Mouse (Mus musculus) cerebellum, adult 11-12 months (tissue): ENCODE measurements around the gene Cda.
"Not testable (repeated sequence)": the region's sequence is repeated elsewhere in the genome, so short reads cannot be mapped to it uniquely, and the experiment has no call there.

ENCODE experiments used
- DNase-seq: peaks from one replicate; pipeline ENCODE4 v3.0.0; 2022

Gene Cda

GRCm38 (mm10) chr4:138330264-138330671 lies 37.5 kb downstream of the Cda start:
- DNase-seq: no peak

GRCm38 (mm10) chr4:138327891-138328470 lies 39.8 kb downstream of the Cda start:
- DNase-seq: no peak

- DNase-seq: not testable (repeated sequence)
These were observed 40.6 kb downstream of the Cda start for GRCm38 (mm10) chr4:138327155-138327554.

GRCm38 (mm10) chr4:138326077-138326695 lies 41.6 kb downstream of the Cda start, which contains the start of gene Pink1:
Pink1 (minus strand) TSS chr4:138326307.
- DNase-seq: peak; percentile 90

GRCm38 (mm10) chr4:138325466-138326076 lies 42.2 kb downstream of the Cda start:
- DNase-seq: peak; percentile 96

GRCm38 (mm10) chr4:138324451-138324850 lies 43.3 kb downstream of the Cda start:
- DNase-seq: no peak

- no peak for DNase-seq
These were observed 44.0 kb downstream of the Cda start for GRCm38 (mm10) chr4:138323753-138324152.

- DNase-seq: no peak
These were observed 45.1 kb downstream of the Cda start for GRCm38 (mm10) chr4:138322692-138323091.

GRCm38 (mm10) chr4:138321488-138321887 lies 46.3 kb downstream of the Cda start:
- DNase-seq: no peak

GRCm38 (mm10) chr4:138320711-138321110 lies 47.1 kb downstream of the Cda start:
- no peak for DNase-seq

GRCm38 (mm10) chr4:138319508-138319907 lies 48.3 kb downstream of the Cda start:
- DNase-seq: peak; percentile 84

- DNase-seq: no peak
These were observed 49.1 kb downstream of the Cda start for GRCm38 (mm10) chr4:138318509-138319266.

GRCm38 (mm10) chr4:138316369-138316768 lies 51.4 kb downstream of the Cda start:
- DNase-seq: no peak

GRCm38 (mm10) chr4:138315781-138316180 lies 52.0 kb downstream of the Cda start:
- DNase-seq: no peak

GRCm38 (mm10) chr4:138313795-138314194 lies 54.0 kb downstream of the Cda start:
- no peak for DNase-seq

- DNase-seq: no peak
These were observed 54.8 kb downstream of the Cda start for GRCm38 (mm10) chr4:138313021-138313420.

- peak; percentile 24 for DNase-seq
These were observed 55.7 kb downstream of the Cda start for GRCm38 (mm10) chr4:138312105-138312504.

- peak; percentile 63 for DNase-seq
These were observed 56.2 kb downstream of the Cda start for GRCm38 (mm10) chr4:138311595-138311994.

GRCm38 (mm10) chr4:138310311-138310910 lies 57.4 kb downstream of the Cda start:
- peak; percentile 21 for DNase-seq

- peak; percentile 37 for DNase-seq
These were observed 60.1 kb downstream of the Cda start for GRCm38 (mm10) chr4:138307739-138308138.

- DNase-seq: peak; percentile 25
These were observed 60.8 kb downstream of the Cda start for GRCm38 (mm10) chr4:138307025-138307424.

GRCm38 (mm10) chr4:138304340-138305104 lies 63.3 kb downstream of the Cda start, which contains the start of gene Ddost:
Ddost (plus strand) TSS chr4:138304730.
- peak; percentile 99 for DNase-seq
